Mouse (Mus musculus) left cerebral cortex, adult 2 months (tissue): ENCODE measurements at regions not wholly inside any gene's neighbourhood (a gene's known extent, or its start where the extent isn't known, plus 50 kb on each side); places are given as distances from the start of the nearest gene placed in this dataset.

ENCODE experiments used
- DNase-seq, 2 experiments: peaks; one replicate each; pipeline ENCODE4 v3.0.0; 2021 to 2022; ENCODE audit warnings: low spot score in 2 of 2, mixed read lengths in 1 of 2; ENCODE audit errors: extremely low spot score in 1 of 2
- H3K27ac ChIP-seq: fragments of 200-600 bp; 2 replicates; pipeline ENCODE4 v1.8.1; 2022
- H3K4me3 ChIP-seq: fragments of 200-600 bp; 2 replicates; pipeline ENCODE4 v1.8.1; 2022
- CTCF ChIP-seq: fragments of 200-600 bp; IDR thresholded peaks from 2 replicates; pipeline ENCODE4 v1.8.1; 2022; ENCODE audit warnings: antibody characterized with exemption, mild to moderate bottlenecking, moderate library complexity
- intact Hi-C: fragments of 180-260 bp; cut with DNase I; formaldehyde crosslinking; loops from one replicate; pipeline ENCODE4 v1.15.1; 2025

- intact Hi-C loops: no loop called here
- no peak overlapping the region for H3K27ac ChIP-seq
Measured at GRCm38 (mm10) chr8:25388811-25389210, 564.6 kb upstream of the Adam5 start.

GRCm38 (mm10) chr8:25385186-25385585 is 561.0 kb upstream of the Adam5 start:
- Histone ChIP-seq H3K4me3 (no peak overlapping the region), H3K27ac (no peak overlapping the region)
- TF ChIP-seq CTCF: no peak
- intact Hi-C loops: no loop called here
- no peak for DNase-seq

More at GRCm38 (mm10) chr8:25388811-25389210, 564.6 kb upstream of the Adam5 start:
- no peak for TF ChIP-seq CTCF
- H3K4me3 ChIP-seq: no peak overlapping the region
- peak; percentile 22 to 66 for DNase-seq

GRCm38 (mm10) chr8:25384591-25384990 is 560.4 kb upstream of the Adam5 start:
- Histone ChIP-seq H3K4me3 (no peak overlapping the region), H3K27ac (no peak overlapping the region)
- no peak for TF ChIP-seq CTCF
- intact Hi-C loops: no loop called here
- DNase-seq: no peak

GRCm38 (mm10) chr8:25373276-25373675 is 549.1 kb upstream of the Adam5 start:
- no peak for TF ChIP-seq CTCF
- no peak for DNase-seq
- intact Hi-C loops: loop anchor here (5.0 kb wide), 1 partner anchor 144 kb away; no protein-coding TSS in a partner anchor

GRCm38 (mm10) chr8:25370947-25371346 is 546.8 kb upstream of the Adam5 start:
- intact Hi-C loops: loop anchor here (5.0 kb wide), 1 partner anchor 146 kb away; no protein-coding TSS in a partner anchor
- no peak overlapping the region for H3K4me3 ChIP-seq

More at GRCm38 (mm10) chr8:25373276-25373675, 549.1 kb upstream of the Adam5 start:
- Histone ChIP-seq H3K27ac (no peak overlapping the region), H3K4me3 (no peak overlapping the region)

GRCm38 (mm10) chr8:25369331-25369730 is 545.2 kb upstream of the Adam5 start:
- Histone ChIP-seq H3K27ac (no peak overlapping the region), H3K4me3 (no peak overlapping the region)
- TF ChIP-seq CTCF: no peak
- intact Hi-C loops: loop anchor here (5.0 kb wide), 2 partner anchors 92 to 168 kb away; no protein-coding TSS in a partner anchor
- no peak for DNase-seq

More at GRCm38 (mm10) chr8:25370947-25371346, 546.8 kb upstream of the Adam5 start:
- DNase-seq: no peak
- no peak for TF ChIP-seq CTCF
- H3K27ac ChIP-seq: no peak overlapping the region

GRCm38 (mm10) chr8:25368561-25369091 is 544.5 kb upstream of the Adam5 start:
- intact Hi-C loops: loop anchor here (5.0 kb wide), 2 partner anchors 91 to 169 kb away; no protein-coding TSS in a partner anchor
- TF ChIP-seq CTCF: no peak
- 0 out of 2 replicates have a peak overlapping the region, but pooled peaks have one; percentile 4 for H3K27ac ChIP-seq
- H3K4me3 ChIP-seq: no peak overlapping the region
- peak in 1 of 2 experiments; percentile 39 for DNase-seq

GRCm38 (mm10) chr8:25367806-25368549 is 543.8 kb upstream of the Adam5 start:
- TF ChIP-seq CTCF: no peak
- H3K4me3 ChIP-seq: no peak overlapping the region
- intact Hi-C loops: loop anchor here (5.0 kb wide), 2 partner anchors 91 to 169 kb away; no protein-coding TSS in a partner anchor
- 0 out of 2 replicates have a peak overlapping the region, but pooled peaks have one; percentile 4 for H3K27ac ChIP-seq
- no peak for DNase-seq

- intact Hi-C loops: loop anchor here (1.0 to 5.0 kb wide), 3 partner anchors 89 to 171 kb away; no protein-coding TSS in a partner anchor
- no peak overlapping the region for H3K27ac ChIP-seq
Measured at GRCm38 (mm10) chr8:25366181-25366580, 542.0 kb upstream of the Adam5 start.

GRCm38 (mm10) chr8:25362656-25363055 is 538.5 kb upstream of the Adam5 start:
- Histone ChIP-seq H3K27ac (no peak overlapping the region), H3K4me3 (no peak overlapping the region)
- TF ChIP-seq CTCF: no peak
- intact Hi-C loops: no loop called here
- no peak for DNase-seq

More at GRCm38 (mm10) chr8:25366181-25366580, 542.0 kb upstream of the Adam5 start:
- peak; percentile 47 to 54 for DNase-seq
- no peak for TF ChIP-seq CTCF
- no peak overlapping the region for H3K4me3 ChIP-seq

GRCm38 (mm10) chr8:25362146-25362545 is 538.0 kb upstream of the Adam5 start:
- intact Hi-C loops: no loop called here

GRCm38 (mm10) chr8:25361420-25361819 is 537.3 kb upstream of the Adam5 start:
- Histone ChIP-seq H3K4me3 (no peak overlapping the region), H3K27ac (no peak overlapping the region)
- intact Hi-C loops: no loop called here
- peak; percentile 21 for TF ChIP-seq CTCF
- DNase-seq: no peak

More at GRCm38 (mm10) chr8:25362146-25362545, 538.0 kb upstream of the Adam5 start:
- TF ChIP-seq CTCF: no peak; the same call in 1 of the 2 replicates
- DNase-seq: no peak
- Histone ChIP-seq H3K4me3 (no peak overlapping the region), H3K27ac (no peak overlapping the region)
